20 mouse cellular contexts compared by ENCODE assay signal in the genomic region with DNA sequence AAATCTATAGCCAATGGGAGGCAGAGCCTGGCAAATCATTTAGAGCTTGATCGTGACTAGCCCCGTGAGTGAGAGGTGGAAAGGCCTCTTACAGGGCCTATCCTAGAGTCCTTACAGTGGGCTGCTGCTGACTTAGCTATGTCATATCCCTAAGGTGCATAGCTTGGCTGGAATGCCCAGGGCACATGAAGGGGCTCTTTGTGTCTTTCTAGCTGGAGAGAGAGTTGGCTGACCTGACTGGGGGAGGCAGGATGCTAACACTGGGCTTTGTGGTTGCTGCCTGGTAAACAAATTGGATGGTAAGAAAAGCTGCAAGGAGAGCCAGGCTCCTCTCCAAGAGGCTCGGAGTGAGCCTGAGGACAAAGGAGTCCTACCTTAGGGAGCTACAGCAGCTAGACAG. TPM values are rescaled to one million over a fixed set of nuclear protein-coding genes. Genes with fewer than 3 reads are reported as not detected.
DNase-seq lines count a peak whose midpoint lies in the region; ATAC-seq lines count a peak whose summit lies in the region.
"Had no signal": no experiment of that assay in that cellular context is flagged by ENCODE, and none has a peak within 500 bp of the region (broad histone marks: within the 10 kb centered on the region; RNA-seq: fewer than 3 reads in every experiment).

No protein-coding gene starts in this region.

- H3K27ac ChIP-seq in embryonic facial prominence, embryonic 12.5 days: 0 out of 2 replicates have a peak overlapping the region, but pooled peaks have one; percentile 23
- no peak overlapping the region for H3K27ac ChIP-seq in embryonic facial prominence, embryonic 10.5 days (replicated peaks)
- H3K27ac ChIP-seq in kidney, embryonic 15.5 days: 0 out of 2 replicates have a peak overlapping the region, but pooled peaks have one; percentile 48
- peak overlapping the region; percentile 79 for H3K27ac ChIP-seq in limb, embryonic 15.5 days
- H3K27ac ChIP-seq: lung, embryonic 15.5 days had no signal

- peaks cover 41% of the 10 kb centered on the region for H3K4me1 ChIP-seq in embryonic facial prominence, embryonic 12.5 days
- H3K4me1 ChIP-seq in embryonic facial prominence, embryonic 10.5 days: peaks cover 59% of the 10 kb centered on the region
- H3K4me1 ChIP-seq in kidney, embryonic 15.5 days: peaks cover 69% of the 10 kb centered on the region
- H3K4me1 ChIP-seq in limb, embryonic 15.5 days: peaks cover 62% of the 10 kb centered on the region

- ATAC-seq in embryonic facial prominence, embryonic 12.5 days (ENCODE audit: insufficient number of reproducible peaks, insufficient read depth, low FRiP score, low TSS enrichment): no peak
- ATAC-seq in kidney, embryonic 15.5 days (replicated peaks; ENCODE audit: low FRiP score): no peak
- peak; percentile 50; the same call in 1 of the 2 replicates for ATAC-seq in limb, embryonic 15.5 days (ENCODE audit: insufficient number of reproducible peaks, low FRiP score, low TSS enrichment, low read depth)
- ATAC-seq: activated CD4-positive, CD25-positive, alpha-beta regulatory T cell, adult 4 months; intestine, embryonic 16.5 days had no signal

- no peaks in the 10 kb centered on the region for H3K9me3 ChIP-seq in embryonic facial prominence, embryonic 12.5 days
- no peaks in the 10 kb centered on the region for H3K9me3 ChIP-seq in embryonic facial prominence, embryonic 10.5 days
- no peaks in the 10 kb centered on the region for H3K9me3 ChIP-seq in kidney, embryonic 15.5 days (replicated peaks)
- no peaks in the 10 kb centered on the region for H3K9me3 ChIP-seq in limb, embryonic 15.5 days
- H3K9me3 ChIP-seq: lung, embryonic 15.5 days had no signal

- H3K4me2 ChIP-seq in embryonic facial prominence, embryonic 12.5 days (replicated peaks): no peak overlapping the region
- H3K4me2 ChIP-seq in kidney, embryonic 15.5 days: no peak overlapping the region
- no peak overlapping the region for H3K4me2 ChIP-seq in limb, embryonic 15.5 days
- H3K4me2 ChIP-seq: heart, embryonic 11.5 days; liver, embryonic 11.5 days; lung, embryonic 15.5 days had no signal

- no peak for DNase-seq in embryonic facial prominence, embryonic 10.5 days (ENCODE audit: low spot score)
- DNase-seq in kidney, postnatal 36 days: no peak
- DNase-seq in NIH3T3 (ENCODE audit: low read depth): peak; percentile 32
- no peak for DNase-seq in natural killer cell, adult 2 months (ENCODE audit: low spot score in 2 of 2)
- no peak for DNase-seq in thymus, postnatal 25 days
- DNase-seq: adrenal gland, postnatal 25 days; cerebellum, adult 9-11 months; embryo, embryonic 11 days; gastrocnemius, postnatal 36 days; right cerebral cortex, adult 18-20 months; thymus, adult 18-20 months had no signal

- WGBS in embryonic facial prominence, embryonic 12.5 days: 54% methylated on average over 3 of the region's 3 CpGs
- 70% methylated on average over 3 of the region's 3 CpGs for WGBS in embryonic facial prominence, embryonic 10.5 days
- WGBS in kidney, embryonic 15.5 days: 73% methylated on average over 3 of the region's 3 CpGs
- WGBS in limb, embryonic 15.5 days: 61% methylated on average over 3 of the region's 3 CpGs

- H3K36me3 ChIP-seq in embryonic facial prominence, embryonic 12.5 days: no peaks in the 10 kb centered on the region
- H3K36me3 ChIP-seq in embryonic facial prominence, embryonic 10.5 days (replicated peaks): no peaks in the 10 kb centered on the region
- no peaks in the 10 kb centered on the region for H3K36me3 ChIP-seq in kidney, embryonic 15.5 days
- 0 out of 2 replicates have a peak, but pooled peaks cover 6% of the 10 kb centered on the region for H3K36me3 ChIP-seq in limb, embryonic 15.5 days
- H3K36me3 ChIP-seq: lung, embryonic 15.5 days had no signal

- H3K4me3 ChIP-seq in embryonic facial prominence, embryonic 12.5 days: no peak overlapping the region
- no peak overlapping the region for H3K4me3 ChIP-seq in embryonic facial prominence, embryonic 10.5 days
- no peak overlapping the region for H3K4me3 ChIP-seq in kidney, embryonic 15.5 days (replicated peaks)
- H3K4me3 ChIP-seq in limb, embryonic 15.5 days: no peak overlapping the region
- H3K4me3 ChIP-seq: lung, embryonic 15.5 days had no signal

- H3K27me3 ChIP-seq in embryonic facial prominence, embryonic 12.5 days: no peaks in the 10 kb centered on the region
- peaks cover 2% of the 10 kb centered on the region; the same call in 1 of the 2 replicates for H3K27me3 ChIP-seq in embryonic facial prominence, embryonic 10.5 days (replicated peaks; ENCODE audit: low read depth, poor library complexity, severe bottlenecking)
- no peaks in the 10 kb centered on the region for H3K27me3 ChIP-seq in kidney, embryonic 15.5 days
- no peaks in the 10 kb centered on the region for H3K27me3 ChIP-seq in limb, embryonic 15.5 days
- H3K27me3 ChIP-seq: CH12.LX; lung, embryonic 15.5 days had no signal

- H3K9ac ChIP-seq in embryonic facial prominence, embryonic 12.5 days: no peak overlapping the region
- H3K9ac ChIP-seq in kidney, embryonic 15.5 days: no peak overlapping the region
- H3K9ac ChIP-seq in limb, embryonic 15.5 days: no peak overlapping the region
- H3K9ac ChIP-seq: lung, embryonic 15.5 days had no signal

RNA-seq across cellular contexts. Expression of a gene that starts 6.2 kb away (rescaled TPM):
- polyA plus RNA-seq in embryonic facial prominence, embryonic 12.5 days (2016; fragmentation: Nextera tagmentation; extraction: Ambion mirVana): 34.7 and 39.2 TPM in 2 replicates
- 27.4 and 31.0 TPM in 2 replicates for polyA plus RNA-seq in embryonic facial prominence, embryonic 10.5 days (2016; fragmentation: Nextera tagmentation; extraction: Ambion mirVana)
- polyA plus RNA-seq in kidney, embryonic 15.5 days (2015; fragmentation: Nextera tagmentation; extraction: Ambion mirVana): 43.9 and 44.5 TPM in 2 replicates
- polyA plus RNA-seq in limb, embryonic 15.5 days (2015; fragmentation: Nextera tagmentation; extraction: Ambion mirVana): 58.7 and 61.9 TPM in 2 replicates

RNA-seq across cellular contexts. Expression of a gene that starts 25.3 kb away (rescaled TPM):
- polyA plus RNA-seq in embryonic facial prominence, embryonic 12.5 days (2016; fragmentation: Nextera tagmentation; extraction: Ambion mirVana): 3.0 and 3.6 TPM in 2 replicates
- polyA plus RNA-seq in embryonic facial prominence, embryonic 10.5 days (2016; fragmentation: Nextera tagmentation; extraction: Ambion mirVana): 2.2 and 2.4 TPM in 2 replicates
- polyA plus RNA-seq in kidney, embryonic 15.5 days (2015; fragmentation: Nextera tagmentation; extraction: Ambion mirVana): 6.0 and 6.5 TPM in 2 replicates
- 15.2 and 20.6 TPM in 2 replicates for polyA plus RNA-seq in limb, embryonic 15.5 days (2015; fragmentation: Nextera tagmentation; extraction: Ambion mirVana)

RNA-seq across cellular contexts. Expression of a gene that starts 32.6 kb away (rescaled TPM):
- 70.0 and 73.9 TPM in 2 replicates for polyA plus RNA-seq in embryonic facial prominence, embryonic 12.5 days (2016; fragmentation: Nextera tagmentation; extraction: Ambion mirVana)
- polyA plus RNA-seq in embryonic facial prominence, embryonic 10.5 days (2016; fragmentation: Nextera tagmentation; extraction: Ambion mirVana): 102 and 105 TPM in 2 replicates
- polyA plus RNA-seq in kidney, embryonic 15.5 days (2015; fragmentation: Nextera tagmentation; extraction: Ambion mirVana): 57.8 and 61.7 TPM in 2 replicates
- polyA plus RNA-seq in limb, embryonic 15.5 days (2015; fragmentation: Nextera tagmentation; extraction: Ambion mirVana): 44.9 and 45.2 TPM in 2 replicates

RNA-seq across cellular contexts. Expression of a gene that starts 32.7 kb away (rescaled TPM):
- 9.3 and 10.7 TPM in 2 replicates for polyA plus RNA-seq in embryonic facial prominence, embryonic 12.5 days (2016; fragmentation: Nextera tagmentation; extraction: Ambion mirVana)
- 7.2 and 8.0 TPM in 2 replicates for polyA plus RNA-seq in embryonic facial prominence, embryonic 10.5 days (2016; fragmentation: Nextera tagmentation; extraction: Ambion mirVana)
- polyA plus RNA-seq in kidney, embryonic 15.5 days (2015; fragmentation: Nextera tagmentation; extraction: Ambion mirVana): 7.2 and 9.0 TPM in 2 replicates
- polyA plus RNA-seq in limb, embryonic 15.5 days (2015; fragmentation: Nextera tagmentation; extraction: Ambion mirVana): 10.9 and 12.3 TPM in 2 replicates

RNA-seq across cellular contexts. Expression of a gene that starts 43.5 kb away (rescaled TPM):
- not detected in 2 replicates for polyA plus RNA-seq in embryonic facial prominence, embryonic 12.5 days (2016; fragmentation: Nextera tagmentation; extraction: Ambion mirVana)
- polyA plus RNA-seq in embryonic facial prominence, embryonic 10.5 days (2016; fragmentation: Nextera tagmentation; extraction: Ambion mirVana): not detected in 2 replicates
- polyA plus RNA-seq in kidney, embryonic 15.5 days (2015; fragmentation: Nextera tagmentation; extraction: Ambion mirVana): not detected in 2 replicates
- 0.12 and 0.23 TPM in 2 replicates for polyA plus RNA-seq in limb, embryonic 15.5 days (2015; fragmentation: Nextera tagmentation; extraction: Ambion mirVana)
